Mouse (Mus musculus) heart, embryonic 11.5 days (tissue): Measurements from ENCODE around the gene Nelfcd. TPM values are rescaled to one million over a fixed set of nuclear protein-coding genes. Genes with fewer than 3 reads are reported as not detected.

Experiments used
- ATAC-seq: fragments of 200-750 bp; cut with Nextera tagmentation; replicated peaks from 2 replicates; pipeline ENCODE4 v1.8.0; 2017; ENCODE audit warnings: moderate library complexity; ENCODE audit not compliant: insufficient number of reproducible peaks, low FRiP score, low TSS enrichment
- H3K27ac ChIP-seq: fragments of 300-500 bp; sonication (generic); 2 replicates; pipeline ENCODE4 v1.5.1; 2014; ENCODE audit warnings: mild to moderate bottlenecking, low read depth, low read length
- H3K27me3 ChIP-seq: fragments of 300-500 bp; sonication (generic); 2 replicates; pipeline ENCODE4 v1.6.1; 2014; ENCODE audit warnings: mild to moderate bottlenecking, low read length, mixed read lengths; ENCODE audit not compliant: control insufficient read depth, insufficient read depth
- H3K36me3 ChIP-seq: fragments of 300-500 bp; sonication (generic); 2 replicates; pipeline ENCODE4 v1.6.1; 2014; ENCODE audit warnings: mild to moderate bottlenecking, low read length, moderate library complexity, mixed read lengths; ENCODE audit not compliant: control insufficient read depth, insufficient read depth
- H3K4me1 ChIP-seq: fragments of 300-500 bp; sonication (generic); 2 replicates; pipeline ENCODE4 v1.6.1; 2014; ENCODE audit warnings: low read length; ENCODE audit not compliant: control insufficient read depth, insufficient read depth
- H3K4me2 ChIP-seq: fragments of 300-500 bp; sonication (generic); 2 replicates; pipeline ENCODE4 v1.6.1; 2014; ENCODE audit warnings: mild to moderate bottlenecking, moderate library complexity
- H3K4me3 ChIP-seq: fragments of 300-500 bp; sonication (generic); 2 replicates; pipeline ENCODE4 v1.5.1; 2014; ENCODE audit warnings: low read depth, low read length
- H3K9ac ChIP-seq: fragments of 300-500 bp; sonication (generic); 2 replicates; pipeline ENCODE4 v1.6.1; 2014; ENCODE audit warnings: mild to moderate bottlenecking, low read depth, low read length, moderate library complexity
- H3K9me3 ChIP-seq: fragments of 300-500 bp; sonication (generic); replicated peaks from 2 replicates; pipeline ENCODE4 v1.6.1; 2016; ENCODE audit warnings: low read length; ENCODE audit not compliant: control insufficient read depth
- WGBS: fragments of 180-500 bp; shearing (Covaris S2); extraction: QIAGEN DNeasy Blood & Tissue Kit; methylation state at CpG from one replicate; pipeline ENCODE4 v1.1.7; 2014; ENCODE audit not compliant: insufficient replicate concordance; 5-methylcytosine and 5-hydroxymethylcytosine counted together
- polyA plus RNA-seq: library from polyadenylated mRNA; unstranded; fragments of >200 nt; fragmentation: Nextera tagmentation; extraction: Ambion mirVana; gene quantifications from 2 replicates; pipeline ENCODE4 v1.2.1, GENCODE M21; 2014

The Nelfcd gene
- polyA plus RNA-seq, 1 experiment from 2014 or later = 99.5 TPM

DNA sequence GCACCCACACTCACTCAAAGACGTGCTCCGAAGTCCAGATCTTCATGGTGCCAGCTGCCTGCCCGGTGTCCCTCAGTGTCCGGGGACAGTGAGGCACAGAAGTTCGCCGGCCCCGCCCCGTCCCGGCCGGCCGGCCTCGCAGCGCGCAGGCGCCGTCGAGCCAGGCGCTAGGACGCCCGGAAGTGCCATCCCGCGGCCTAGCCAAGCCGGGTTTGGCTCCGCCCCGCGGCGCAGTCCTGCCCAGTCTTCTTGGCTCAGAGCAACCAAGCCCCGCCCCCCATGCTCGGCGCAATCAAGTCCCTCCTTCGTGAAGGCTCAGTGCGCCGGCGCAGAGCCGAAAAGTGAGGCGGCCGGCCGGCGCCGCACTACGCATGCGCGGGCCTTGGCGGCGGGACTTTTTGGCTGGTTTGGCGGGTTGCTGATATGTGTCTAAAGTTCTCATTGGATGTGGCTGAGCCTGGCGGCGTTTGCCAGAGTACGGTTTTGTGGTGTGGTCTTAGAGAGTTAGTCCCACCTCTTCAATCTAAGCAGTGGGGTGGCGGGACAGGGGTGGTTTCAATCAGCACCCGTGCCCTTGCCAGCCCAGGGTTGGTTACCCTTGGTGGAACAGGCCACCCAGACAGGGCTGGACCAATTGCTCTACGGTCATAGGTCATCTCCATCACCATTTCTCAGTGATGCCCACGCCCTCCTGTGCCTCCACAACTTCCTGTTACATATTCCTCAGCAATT is 57.4 kb downstream of the Nelfcd start, which contains the start of gene Prelid3b:
Gene Prelid3b, minus strand, starts transcription at position 264 of the 732 bp plus-strand sequence.
- Histone ChIP-seq H3K27me3 (no peaks in the 10 kb centered on the region), H3K36me3 (no peaks in the 10 kb centered on the region), H3K4me1 (peaks cover 19% of the 10 kb centered on the region), H3K4me2 (peak within 1 kb of the TSS; percentile 88), H3K27ac (peak within 1 kb of the TSS; percentile 78), H3K9ac (peak within 1 kb of the TSS; percentile 84), H3K4me3 (peak within 1 kb of the TSS; percentile 67), H3K9me3 (no peaks in the 10 kb centered on the region)
- WGBS = 1% methylated on average over 49 of the region's 53 CpGs
- ATAC-seq = peak; percentile 99

DNA sequence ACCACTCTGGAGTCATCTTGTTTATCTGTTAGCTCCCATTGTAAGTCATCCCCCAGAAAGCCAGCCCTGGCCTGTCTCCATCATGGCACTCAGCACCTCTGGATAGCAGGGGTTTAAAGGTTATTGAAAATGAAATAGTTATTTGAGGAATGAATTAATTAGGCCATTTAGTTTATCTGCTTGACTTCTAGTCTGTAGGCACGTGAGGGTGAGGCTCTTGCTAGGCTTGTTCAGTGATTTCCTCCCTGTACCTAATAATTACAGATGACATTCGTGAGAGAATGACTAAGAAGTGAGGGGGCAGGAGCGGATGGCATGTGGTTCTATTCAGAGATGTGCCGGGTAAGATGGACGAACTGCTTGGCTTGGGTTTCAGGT is 57.9 kb downstream of the Nelfcd start:
- ATAC-seq = no peak
- peak overlapping the region; percentile 67 for H3K4me3 ChIP-seq
- H3K27ac ChIP-seq = peak overlapping the region; percentile 78
- H3K9ac ChIP-seq = peak overlapping the region; percentile 75
- no peaks in the 10 kb centered on the region for H3K9me3 ChIP-seq
- peak overlapping the region; percentile 78 for H3K4me2 ChIP-seq
- peaks cover 19% of the 10 kb centered on the region for H3K4me1 ChIP-seq
- no peaks in the 10 kb centered on the region for H3K27me3 ChIP-seq
- no peaks in the 10 kb centered on the region for H3K36me3 ChIP-seq
- WGBS = 84% methylated on average over 5 of the region's 5 CpGs

Other genes with a start within 250 kb of the Nelfcd start
- gene Gnas, start 131.5 kb upstream of the Nelfcd start, polyA plus RNA-seq = 1,095 and 1,127 TPM in 2 replicates
- 5.6 and 8.6 TPM in 2 replicates for gene Gm20721, start 69.1 kb upstream of the Nelfcd start, polyA plus RNA-seq
- 110 and 117 TPM in 2 replicates for gene Ctsz, start 23.2 kb downstream of the Nelfcd start, polyA plus RNA-seq
- gene Tubb1, start 34.9 kb downstream of the Nelfcd start, polyA plus RNA-seq = 11.0 and 14.6 TPM in 2 replicates
- 953 and 1,053 TPM in 2 replicates for gene Atp5e, start 48.3 kb downstream of the Nelfcd start, polyA plus RNA-seq
- gene Prelid3b, start 57.3 kb downstream of the Nelfcd start, polyA plus RNA-seq = 140 and 165 TPM in 2 replicates
- not detected in 2 replicates for gene Zfp831, start 227.7 kb downstream of the Nelfcd start, polyA plus RNA-seq